Mouse (Mus musculus): ENCODE measurements around the gene Slc25a44. TPM values are rescaled to one million over a fixed set of nuclear protein-coding genes. Genes with fewer than 3 reads are reported as not detected.

Gene Slc25a44
- polyA plus RNA-seq, 1 experiment from 2014 or later: 9.7 TPM

DNA sequence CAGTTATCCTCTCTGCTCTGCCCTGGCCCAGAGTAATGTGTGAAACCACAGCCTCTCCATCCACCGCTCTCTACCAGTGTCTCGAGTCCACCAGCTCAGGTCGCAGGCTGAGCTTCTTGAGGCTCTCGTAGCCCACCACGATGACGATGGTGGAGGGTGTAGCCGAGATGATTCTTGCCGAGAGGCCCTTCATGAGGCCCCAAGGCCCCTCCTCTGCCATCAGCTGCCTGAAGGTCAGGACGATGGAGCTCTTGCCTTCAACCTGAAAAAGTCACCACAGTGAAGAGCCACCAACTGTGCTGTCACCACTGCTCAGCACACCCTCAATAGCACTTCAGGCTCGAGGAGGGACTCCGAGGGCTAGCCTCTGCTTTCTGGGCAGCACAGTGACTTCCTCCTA, 12.3 kb downstream of the Slc25a44 start:
- Histone ChIP-seq H3K27ac (replicated peaks) (no peak overlapping the region), H3K36me3 (ENCODE audit: control insufficient read depth, insufficient read depth, low read length) (peaks cover 5% of the 10 kb centered on the region), H3K27me3 (ENCODE audit: control insufficient read depth, insufficient read depth, low read length) (no peaks in the 10 kb centered on the region), H3K4me1 (replicated peaks; ENCODE audit: control insufficient read depth, insufficient read depth) (no peaks in the 10 kb centered on the region), H3K9ac (ENCODE audit: low read length) (no peak overlapping the region), H3K4me2 (replicated peaks; ENCODE audit: low read depth) (no peak overlapping the region), H3K4me3 (ENCODE audit: low read depth, low read length) (no peak overlapping the region), H3K9me3 (ENCODE audit: control insufficient read depth, low read length) (no peaks in the 10 kb centered on the region)
- TF ChIP-seq CTCF (IDR thresholded peaks at IDR 0.05; ENCODE audit: low read depth) (no peak), EP300 (optimal IDR thresholded peaks at IDR 0.05) (no peak)
- DNase-seq (ENCODE audit: low spot score) (no peak), ATAC-seq (ENCODE audit: low FRiP score, low TSS enrichment) (no peak)
- 84% methylated on average over 11 of the region's 11 CpGs for WGBS

DNA sequence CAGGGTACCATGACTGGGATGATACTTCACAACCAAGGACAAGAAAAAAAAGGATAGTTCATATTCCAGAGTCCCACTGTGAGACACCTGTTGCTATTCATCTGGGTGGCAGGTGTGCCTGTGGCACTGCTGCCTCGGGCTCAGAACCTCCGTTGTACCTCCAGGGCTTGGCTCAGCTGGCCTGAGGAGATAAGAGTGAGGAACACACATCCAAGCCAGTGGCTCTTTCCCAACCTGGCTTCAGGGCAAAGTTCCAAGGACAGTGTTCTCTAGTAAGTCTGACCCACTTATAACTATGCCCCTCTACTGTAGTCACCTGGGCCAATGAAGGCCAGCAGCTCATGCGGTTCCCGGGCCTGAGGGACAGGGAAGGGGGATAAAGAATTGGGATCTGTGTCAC, 13.3 kb downstream of the Slc25a44 start:
- TF ChIP-seq EP300 (optimal IDR thresholded peaks at IDR 0.05) (no peak), CTCF (IDR thresholded peaks at IDR 0.05; ENCODE audit: low read depth) (no peak)
- DNase-seq (ENCODE audit: low spot score): no peak
- no peak overlapping the region for H3K9ac ChIP-seq (ENCODE audit: low read length)

DNA sequence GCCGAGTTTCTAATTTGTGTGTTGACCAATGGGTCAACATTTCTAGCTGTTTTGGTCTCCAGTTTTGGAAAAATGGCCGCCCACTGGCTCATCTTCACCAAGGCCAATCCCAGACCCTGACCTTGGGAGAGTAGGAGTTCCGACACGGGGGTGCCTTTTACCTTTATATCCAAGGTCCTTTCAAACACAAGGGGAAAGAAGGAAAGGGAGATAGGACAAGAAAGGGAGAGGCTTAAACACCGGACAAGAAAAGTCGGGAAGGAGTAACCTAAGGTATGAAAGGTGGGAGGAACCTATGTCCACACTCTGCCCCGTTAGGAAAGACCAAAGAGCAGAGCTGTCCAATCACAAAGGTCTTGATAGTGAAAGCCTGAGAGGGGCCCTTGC, 14.3 kb downstream of the Slc25a44 start:
- no peaks in the 10 kb centered on the region for H3K9me3 ChIP-seq (ENCODE audit: control insufficient read depth, low read length)
- H3K4me1 ChIP-seq (replicated peaks; ENCODE audit: control insufficient read depth, insufficient read depth): no peaks in the 10 kb centered on the region; the same call in 1 of the 2 replicates
- no peaks in the 10 kb centered on the region for H3K27me3 ChIP-seq (ENCODE audit: control insufficient read depth, insufficient read depth, low read length)
- TF ChIP-seq CTCF (IDR thresholded peaks at IDR 0.05; ENCODE audit: low read depth) (no peak), EP300 (optimal IDR thresholded peaks at IDR 0.05) (no peak)
- H3K9ac ChIP-seq (ENCODE audit: low read length): peak overlapping the region; percentile 89; the same call in 1 of the 2 replicates
- peak overlapping the region; percentile 70 for H3K4me3 ChIP-seq (ENCODE audit: low read depth, low read length)
- DNase-seq (ENCODE audit: low spot score) (no peak), ATAC-seq (ENCODE audit: low FRiP score, low TSS enrichment) (no peak; the same call in 1 of the 2 replicates)
- WGBS: 17% methylated on average over 7 of the region's 7 CpGs
- H3K27ac ChIP-seq (replicated peaks): peak overlapping the region; percentile 96
- H3K36me3 ChIP-seq (ENCODE audit: control insufficient read depth, insufficient read depth, low read length): peaks cover 5% of the 10 kb centered on the region
- peak overlapping the region; percentile 67 for H3K4me2 ChIP-seq (replicated peaks; ENCODE audit: low read depth)

More for the DNA sequence above, 13.3 kb downstream of the Slc25a44 start:
- no peak for ATAC-seq (ENCODE audit: low FRiP score, low TSS enrichment)
- 85% methylated on average over 4 of the region's 4 CpGs for WGBS
- Histone ChIP-seq H3K9me3 (ENCODE audit: control insufficient read depth, low read length) (no peaks in the 10 kb centered on the region), H3K36me3 (ENCODE audit: control insufficient read depth, insufficient read depth, low read length) (peaks cover 5% of the 10 kb centered on the region), H3K27ac (replicated peaks) (no peak overlapping the region), H3K4me2 (replicated peaks; ENCODE audit: low read depth) (no peak overlapping the region), H3K27me3 (ENCODE audit: control insufficient read depth, insufficient read depth, low read length) (no peaks in the 10 kb centered on the region), H3K4me3 (ENCODE audit: low read depth, low read length) (no peak overlapping the region), H3K4me1 (replicated peaks; ENCODE audit: control insufficient read depth, insufficient read depth) (no peaks in the 10 kb centered on the region)

DNA sequence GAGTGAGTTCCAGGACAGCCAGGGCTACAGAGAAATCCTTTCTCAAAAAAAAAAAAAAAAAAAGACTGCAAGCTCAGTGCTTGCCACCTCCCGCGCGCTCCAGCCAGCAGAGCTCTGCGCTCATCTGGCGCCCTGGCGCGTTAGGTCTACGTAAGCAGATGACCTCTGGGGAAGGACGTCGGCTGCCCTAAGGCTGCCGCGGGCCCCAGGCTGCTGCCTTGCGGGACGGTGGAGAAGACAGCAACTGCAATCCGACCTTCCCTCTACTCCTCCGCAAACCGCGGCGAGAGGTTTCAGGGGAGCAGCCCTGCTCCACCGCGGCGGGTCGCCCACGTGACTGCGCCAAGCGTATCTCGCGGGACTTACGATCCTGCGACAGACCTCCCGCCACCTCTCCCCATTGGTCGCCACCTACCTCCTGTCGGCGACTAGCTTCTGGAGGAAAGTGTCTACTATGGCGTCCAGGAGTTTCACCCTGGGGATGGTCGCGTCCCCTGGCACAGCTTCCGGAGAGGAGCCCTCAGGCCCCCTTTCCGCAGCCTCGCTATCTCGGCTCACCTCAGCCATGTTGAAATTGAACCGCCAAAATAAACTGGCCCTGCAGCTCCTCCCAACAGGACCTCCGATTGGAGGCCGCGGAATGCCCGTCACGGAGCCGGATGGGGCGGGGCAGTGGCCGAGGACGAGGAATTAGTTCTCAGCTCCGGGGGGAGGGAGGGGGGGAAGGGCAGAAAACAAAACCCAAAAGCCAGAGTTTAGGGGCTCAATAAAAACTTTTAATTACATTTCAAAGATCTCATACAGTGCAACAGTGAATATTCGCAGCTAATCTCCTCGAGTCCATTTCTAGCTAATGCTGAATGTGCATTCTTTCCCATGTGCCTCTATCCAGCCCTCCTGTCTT, 14.9 kb downstream of the Slc25a44 start, which contains the start of gene Pmf1:
Gene Pmf1, minus strand, starts transcription at position 591 of the 904 bp plus-strand sequence.
- H3K4me1 ChIP-seq (replicated peaks; ENCODE audit: control insufficient read depth, insufficient read depth): no peaks in the 10 kb centered on the region; the same call in 1 of the 2 replicates
- no peaks in the 10 kb centered on the region for H3K9me3 ChIP-seq (ENCODE audit: control insufficient read depth, low read length)
- TF ChIP-seq CTCF (IDR thresholded peaks at IDR 0.05; ENCODE audit: low read depth): peak; percentile 1; the same call in 1 of the 2 replicates
- peak; percentile 79 for TF ChIP-seq EP300 (optimal IDR thresholded peaks at IDR 0.05)
- peaks cover 5% of the 10 kb centered on the region for H3K36me3 ChIP-seq (ENCODE audit: control insufficient read depth, insufficient read depth, low read length)
- WGBS: under 1% methylated on average over 54 of the region's 54 CpGs
- H3K27me3 ChIP-seq (ENCODE audit: control insufficient read depth, insufficient read depth, low read length): no peaks in the 10 kb centered on the region
- peak within 1 kb of the TSS; percentile 70 for H3K4me3 ChIP-seq (ENCODE audit: low read depth, low read length)
- peak within 1 kb of the TSS; percentile 96 for H3K27ac ChIP-seq (replicated peaks)
- peak within 1 kb of the TSS; percentile 89 for H3K9ac ChIP-seq (ENCODE audit: low read length)
- H3K4me2 ChIP-seq (replicated peaks; ENCODE audit: low read depth): peak within 1 kb of the TSS; percentile 67
- DNase-seq (ENCODE audit: low spot score): peak; percentile 95
- peak; percentile 94 for ATAC-seq (ENCODE audit: low FRiP score, low TSS enrichment)

DNA sequence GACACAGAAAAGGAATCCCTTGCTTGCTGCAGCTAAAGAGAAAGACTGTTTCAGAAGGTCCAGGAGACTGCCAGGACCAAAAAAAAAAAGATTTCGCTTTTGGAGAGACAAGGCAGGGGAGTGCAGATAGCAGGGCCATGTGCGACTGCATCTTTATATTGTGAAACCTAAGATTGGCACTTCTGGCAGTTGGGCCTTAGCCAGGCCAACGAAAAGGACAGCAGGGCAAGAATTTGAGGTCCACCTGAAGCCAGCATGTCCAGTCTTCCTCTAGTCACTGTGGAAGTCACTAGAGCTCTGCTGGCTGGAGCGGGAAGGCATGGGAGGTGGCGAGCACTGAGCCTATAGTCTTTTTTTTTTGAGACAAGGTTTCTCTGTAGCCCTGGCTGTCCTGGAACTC, 16.0 kb downstream of the Slc25a44 start:
- no peak for ATAC-seq (ENCODE audit: low FRiP score, low TSS enrichment)
- H3K4me1 ChIP-seq (replicated peaks; ENCODE audit: control insufficient read depth, insufficient read depth): no peaks in the 10 kb centered on the region; the same call in 1 of the 2 replicates
- no peaks in the 10 kb centered on the region for H3K9me3 ChIP-seq (ENCODE audit: control insufficient read depth, low read length)
- H3K4me2 ChIP-seq (replicated peaks; ENCODE audit: low read depth): peak overlapping the region; percentile 67
- H3K4me3 ChIP-seq (ENCODE audit: low read depth, low read length): peak overlapping the region; percentile 70; the same call in 1 of the 2 replicates
- no peaks in the 10 kb centered on the region for H3K27me3 ChIP-seq (ENCODE audit: control insufficient read depth, insufficient read depth, low read length)
- WGBS: 53% methylated on average over 5 of the region's 5 CpGs
- H3K9ac ChIP-seq (ENCODE audit: low read length): peak overlapping the region; percentile 89
- peaks cover 2% of the 10 kb centered on the region for H3K36me3 ChIP-seq (ENCODE audit: control insufficient read depth, insufficient read depth, low read length)
- DNase-seq (ENCODE audit: low spot score): no peak
- TF ChIP-seq CTCF (IDR thresholded peaks at IDR 0.05; ENCODE audit: low read depth) (no peak), EP300 (optimal IDR thresholded peaks at IDR 0.05) (no peak)
- no peak overlapping the region for H3K27ac ChIP-seq (replicated peaks)

DNA sequence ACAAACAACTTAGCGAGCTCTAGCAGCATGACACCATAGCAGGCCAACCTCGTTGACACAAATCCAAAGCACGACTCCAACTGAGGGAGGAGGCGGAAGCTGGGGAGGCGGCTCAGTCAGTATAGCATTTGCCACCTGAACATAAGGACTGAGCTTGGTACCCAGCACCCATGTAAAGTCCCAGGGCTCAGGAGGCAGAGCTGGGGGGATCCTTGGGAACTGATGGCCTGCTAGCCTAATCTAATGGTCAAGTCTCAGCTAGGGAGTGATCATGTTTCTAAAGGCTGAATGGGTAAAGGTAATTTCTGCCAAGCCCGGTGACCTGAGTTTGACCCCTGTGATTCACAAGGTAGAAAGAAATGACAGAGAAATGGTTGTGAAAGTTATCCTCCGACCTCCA, 17.4 kb downstream of the Slc25a44 start:
- no peaks in the 10 kb centered on the region for H3K9me3 ChIP-seq (ENCODE audit: control insufficient read depth, low read length)
- H3K4me3 ChIP-seq (ENCODE audit: low read depth, low read length): no peak overlapping the region
- no peak overlapping the region; the same call in 1 of the 2 replicates for H3K9ac ChIP-seq (ENCODE audit: low read length)
- DNase-seq (ENCODE audit: low spot score) (no peak), ATAC-seq (ENCODE audit: low FRiP score, low TSS enrichment) (no peak)
- no peak overlapping the region for H3K4me2 ChIP-seq (replicated peaks; ENCODE audit: low read depth)
- 37% methylated on average over 7 of the region's 7 CpGs for WGBS
- TF ChIP-seq CTCF (IDR thresholded peaks at IDR 0.05; ENCODE audit: low read depth) (no peak), EP300 (optimal IDR thresholded peaks at IDR 0.05) (no peak)
- H3K4me1 ChIP-seq (replicated peaks; ENCODE audit: control insufficient read depth, insufficient read depth): no peaks in the 10 kb centered on the region; the same call in 1 of the 2 replicates
- H3K27ac ChIP-seq (replicated peaks): no peak overlapping the region
- no peaks in the 10 kb centered on the region; the same call in 1 of the 2 replicates for H3K36me3 ChIP-seq (ENCODE audit: control insufficient read depth, insufficient read depth, low read length)
- no peaks in the 10 kb centered on the region for H3K27me3 ChIP-seq (ENCODE audit: control insufficient read depth, insufficient read depth, low read length)

Measured in stomach, postnatal 0 days (tissue).